Mouse (Mus musculus) heart, adult 2 months (tissue): ENCODE data around the gene Nrbf2. TPM values are rescaled to one million over a fixed set of nuclear protein-coding genes. Genes with fewer than 3 reads are reported as not detected.

Source experiments
- DNase-seq, 2 experiments: peaks; one replicate each; pipeline ENCODE4 v3.0.0; 2021
- H3K27ac ChIP-seq: fragments of 200-600 bp; 2 replicates; pipeline ENCODE4 v1.8.1; 2022
- H3K27me3 ChIP-seq: fragments of 200-500 bp; 2 replicates; pipeline ENCODE4 v1.6.1; 2012; ENCODE audit warnings: mild to moderate bottlenecking, low read length, inconsistent platforms, mixed read lengths; ENCODE audit not compliant: control insufficient read depth, insufficient read depth
- H3K36me3 ChIP-seq: fragments of 200-500 bp; 2 replicates; pipeline ENCODE4 v1.6.1; 2012; ENCODE audit warnings: low read length, inconsistent platforms; ENCODE audit not compliant: control insufficient read depth, insufficient read depth
- H3K4me1 ChIP-seq: fragments of 200-500 bp; 2 replicates; pipeline ENCODE4 v1.6.1; 2011; ENCODE audit warnings: low read length; ENCODE audit not compliant: control insufficient read depth, insufficient read depth
- H3K4me3 ChIP-seq: fragments of 200-600 bp; 2 replicates; pipeline ENCODE4 v1.8.1; 2022
- H3K79me2 ChIP-seq: fragments of 200-500 bp; replicated peaks from 2 replicates; pipeline ENCODE4 v1.6.1; 2012; ENCODE audit warnings: mild to moderate bottlenecking, inconsistent platforms, low read length, moderate library complexity, mixed read lengths; ENCODE audit not compliant: control insufficient read depth, insufficient read depth
- H3K9ac ChIP-seq: fragments of 200-500 bp; 2 replicates; pipeline ENCODE4 v1.6.1; 2012; ENCODE audit warnings: low read depth, mild to moderate bottlenecking, control low read depth, inconsistent platforms, low read length, mixed read lengths
- CTCF ChIP-seq: fragments of 200-600 bp; IDR thresholded peaks from 2 replicates; pipeline ENCODE4 v1.8.1; 2022; ENCODE audit warnings: antibody characterized with exemption, mild to moderate bottlenecking, moderate library complexity
- EP300 ChIP-seq: fragments of 200-500 bp; IDR thresholded peaks from 2 replicates; pipeline ENCODE4 v1.6.1; 2011; ENCODE audit warnings: low read depth, low read length, control low read depth; ENCODE audit not compliant: insufficient read depth
- POLR2A ChIP-seq: fragments of 200-500 bp; IDR thresholded peaks from 2 replicates; pipeline ENCODE4 v1.6.1; 2011; ENCODE audit warnings: mild to moderate bottlenecking, low read depth, low read length, control low read depth; ENCODE audit not compliant: insufficient read depth
- WGBS: fragments of 180-500 bp; shearing (Covaris S2); methylation state at CpG from one replicate; pipeline ENCODE4 v1.1.7; 2018; 5-methylcytosine and 5-hydroxymethylcytosine counted together
- intact Hi-C: fragments of 180-260 bp; cut with DNase I; formaldehyde crosslinking; loops from one replicate; pipeline ENCODE4 v1.15.1; 2025
- polyA plus RNA-seq: library from polyadenylated mRNA; depleted of rRNA; stranded (reverse); fragments of >200 nt; gene quantifications from 2 replicates; pipeline ENCODE4 v1.2.3, GENCODE M21; 2012
- total RNA-seq, 2 experiments: library from RNA; stranded (reverse); gene quantifications; 2 replicates each; pipeline ENCODE4 v1.2.3; 2021

Nrbf2 gene
- total and polyA plus RNA-seq, 3 experiments: 3.7 to 8.7 (median 5.4) TPM

DNA sequence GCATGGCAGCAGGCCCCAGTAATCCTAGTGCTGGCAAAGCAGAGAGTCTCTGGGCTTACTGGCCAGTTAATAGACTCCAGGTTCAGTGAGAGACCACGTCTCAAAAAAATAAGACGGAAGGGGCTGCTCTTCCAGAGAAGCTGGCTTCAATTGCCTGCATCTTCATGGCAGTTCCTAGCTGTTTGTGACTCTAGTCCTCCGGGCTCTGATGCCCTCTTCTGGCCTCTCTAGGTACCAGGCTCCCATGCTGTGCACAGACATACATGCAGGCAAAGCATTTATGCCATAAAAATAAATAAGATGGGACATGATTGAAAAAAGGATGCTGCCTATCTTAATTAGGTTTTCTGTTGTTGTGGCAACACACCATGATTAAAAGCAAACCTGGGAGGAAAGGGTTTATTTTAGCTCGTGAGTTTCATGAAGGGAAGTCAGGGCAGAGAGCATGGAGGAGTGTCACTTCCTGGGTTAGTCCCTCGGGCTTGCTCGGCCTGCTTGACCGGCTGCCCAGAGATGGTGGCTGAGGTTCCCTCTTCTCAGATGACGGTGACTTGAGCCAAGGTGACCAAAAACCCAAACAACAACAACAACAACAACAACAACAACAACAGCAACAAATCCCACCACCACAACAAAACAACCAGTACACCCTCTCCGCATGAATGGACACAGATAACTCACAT lies 26.3 kb upstream of the Nrbf2 start:
- Histone ChIP-seq H3K9ac (no peak overlapping the region), H3K4me3 (no peak overlapping the region), H3K79me2 (no peaks in the 10 kb centered on the region), H3K36me3 (no peaks in the 10 kb centered on the region), H3K27ac (no peak overlapping the region), H3K4me1 (peaks cover 2% of the 10 kb centered on the region), H3K27me3 (no peaks in the 10 kb centered on the region)
- intact Hi-C loops: loop anchor here (1.0 to 10.0 kb wide), 5 partner anchors 29 to 973 kb away; no protein-coding TSS in a partner anchor
- peak; percentile 96 for TF ChIP-seq CTCF
- peak; percentile 59; the same call in 1 of the 2 replicates for TF ChIP-seq EP300
- TF ChIP-seq POLR2A: no peak
- DNase-seq: peak; percentile 67 to 69
- 12% methylated on average over 9 of the region's 9 CpGs for WGBS

DNA sequence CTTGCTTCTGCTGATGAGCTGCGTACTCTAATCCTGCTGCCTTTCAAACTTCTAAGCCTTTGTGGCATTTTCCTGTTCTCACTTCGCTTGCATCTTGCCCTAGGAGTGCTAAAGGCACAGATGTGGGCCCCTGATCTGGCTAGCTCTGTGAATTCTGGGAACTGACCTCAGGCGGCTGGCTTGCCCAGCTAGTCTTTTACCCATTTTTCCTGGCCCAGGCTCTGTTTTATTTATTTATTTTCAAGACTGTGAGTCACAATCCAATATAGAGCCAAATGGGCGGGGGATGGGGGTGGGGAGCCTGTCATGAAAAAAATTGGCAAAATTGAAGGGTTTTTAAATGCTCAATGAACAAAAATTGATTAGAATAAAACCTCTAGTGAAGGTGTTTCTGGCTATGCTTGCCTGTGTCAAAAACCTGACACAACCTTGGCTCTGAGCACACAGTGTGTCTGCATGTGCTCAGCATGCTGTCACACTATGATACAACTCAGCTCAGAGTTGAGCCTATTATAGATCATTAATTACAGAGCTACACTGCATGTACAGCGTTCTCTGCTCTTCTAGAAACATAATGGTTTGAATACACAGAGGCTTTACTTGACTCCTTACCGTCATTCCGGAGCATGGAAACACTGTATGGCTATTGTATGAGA lies 24.5 kb upstream of the Nrbf2 start:
- Histone ChIP-seq H3K36me3 (no peaks in the 10 kb centered on the region), H3K9ac (no peak overlapping the region), H3K27ac (no peak overlapping the region), H3K27me3 (no peaks in the 10 kb centered on the region), H3K4me1 (peaks cover 2% of the 10 kb centered on the region), H3K79me2 (no peaks in the 10 kb centered on the region), H3K4me3 (no peak overlapping the region)
- intact Hi-C loops: loop anchor here (2.0 to 10.0 kb wide), 3 partner anchors 27 to 975 kb away; no protein-coding TSS in a partner anchor
- 89% methylated on average over 7 of the region's 7 CpGs for WGBS
- no peak for DNase-seq
- TF ChIP-seq EP300: no peak
- no peak for TF ChIP-seq CTCF
- TF ChIP-seq POLR2A: no peak

DNA sequence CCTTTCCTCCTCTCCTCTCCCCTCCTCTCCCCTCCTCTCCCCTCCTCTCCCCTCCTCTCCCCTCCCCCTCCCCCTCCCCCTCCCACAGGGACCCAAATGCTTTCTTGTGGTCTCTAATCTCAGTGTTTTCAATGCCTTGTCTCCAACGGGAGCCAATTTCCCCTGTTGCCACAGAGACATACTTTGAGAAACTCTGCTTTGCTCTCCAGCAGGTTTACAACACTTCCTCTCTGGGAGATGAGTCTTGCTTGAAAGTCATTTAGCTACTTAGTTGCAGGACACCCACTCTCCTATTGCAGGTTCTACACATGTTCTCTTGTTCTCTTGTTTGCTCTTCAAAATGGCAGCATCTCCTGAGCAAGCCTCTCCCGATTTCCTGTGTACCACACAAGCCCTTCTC lies 17.2 kb upstream of the Nrbf2 start:
- WGBS: 37% methylated on average over 2 of the region's 2 CpGs
- Histone ChIP-seq H3K36me3 (no peaks in the 10 kb centered on the region; the same call in 1 of the 2 replicates), H3K4me3 (no peak overlapping the region), H3K27ac (no peak overlapping the region), H3K79me2 (no peaks in the 10 kb centered on the region), H3K9ac (no peak overlapping the region), H3K27me3 (no peaks in the 10 kb centered on the region), H3K4me1 (peaks cover 1% of the 10 kb centered on the region; the same call in 1 of the 2 replicates)
- no peak for TF ChIP-seq EP300
- TF ChIP-seq POLR2A: no peak
- no peak for TF ChIP-seq CTCF
- DNase-seq: no peak
- intact Hi-C loops: no loop called here

DNA sequence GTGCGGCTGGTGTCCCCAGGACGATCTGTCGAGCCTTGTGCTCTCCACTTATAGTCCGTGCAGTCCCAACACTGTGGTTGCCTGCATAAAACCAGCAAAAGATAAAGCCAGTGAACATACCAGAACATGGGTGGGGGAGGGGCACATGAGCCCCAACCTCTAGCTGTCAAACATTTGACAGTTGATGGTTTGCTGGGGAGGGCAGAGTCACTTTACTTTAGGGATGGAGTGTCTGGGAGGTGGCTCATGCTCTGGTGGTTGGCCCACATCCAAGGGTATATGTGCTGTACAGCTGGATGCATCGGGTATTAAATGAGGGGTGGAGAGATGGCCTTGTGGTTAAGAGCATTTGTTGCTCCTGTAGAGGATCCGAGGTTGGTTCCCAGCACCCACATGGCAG lies 15.9 kb upstream of the Nrbf2 start:
- TF ChIP-seq POLR2A (no peak), EP300 (no peak), CTCF (no peak)
- H3K9ac ChIP-seq: no peak overlapping the region
- 90% methylated on average over 6 of the region's 6 CpGs for WGBS
- peaks cover 3% of the 10 kb centered on the region for H3K4me1 ChIP-seq
- no peaks in the 10 kb centered on the region for H3K79me2 ChIP-seq
- DNase-seq: no peak
- H3K27me3 ChIP-seq: no peaks in the 10 kb centered on the region
- H3K27ac ChIP-seq: no peak overlapping the region
- H3K4me3 ChIP-seq: no peak overlapping the region
- intact Hi-C loops: no loop called here
- no peaks in the 10 kb centered on the region; the same call in 1 of the 2 replicates for H3K36me3 ChIP-seq

DNA sequence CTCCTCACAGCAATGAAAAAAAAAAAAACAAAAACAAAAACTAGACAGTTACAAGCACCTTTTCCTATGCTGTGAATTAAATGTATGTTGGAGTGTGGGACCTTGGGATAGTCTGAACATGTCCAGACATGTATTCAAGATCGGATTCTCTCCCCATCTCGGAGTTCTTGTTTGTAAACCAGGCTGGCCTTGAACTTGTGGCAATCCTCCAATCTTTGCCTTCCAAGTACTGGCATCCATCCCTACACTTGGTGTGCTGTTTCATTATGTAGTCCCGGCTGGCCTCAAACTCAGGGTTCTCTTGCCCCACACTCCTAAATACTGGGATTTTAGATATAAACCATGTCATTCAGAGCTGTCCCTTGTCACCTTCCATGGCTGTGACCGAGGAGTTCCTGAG lies 14.2 kb upstream of the Nrbf2 start:
- 67% methylated on average over 4 of the region's 4 CpGs for WGBS
- Histone ChIP-seq H3K27me3 (no peaks in the 10 kb centered on the region), H3K9ac (no peak overlapping the region), H3K27ac (no peak overlapping the region), H3K36me3 (no peaks in the 10 kb centered on the region; the same call in 1 of the 2 replicates), H3K4me3 (no peak overlapping the region), H3K79me2 (no peaks in the 10 kb centered on the region), H3K4me1 (peaks cover 3% of the 10 kb centered on the region)
- TF ChIP-seq POLR2A: no peak
- no peak for TF ChIP-seq EP300
- no peak for TF ChIP-seq CTCF
- no peak for DNase-seq
- intact Hi-C loops: no loop called here

DNA sequence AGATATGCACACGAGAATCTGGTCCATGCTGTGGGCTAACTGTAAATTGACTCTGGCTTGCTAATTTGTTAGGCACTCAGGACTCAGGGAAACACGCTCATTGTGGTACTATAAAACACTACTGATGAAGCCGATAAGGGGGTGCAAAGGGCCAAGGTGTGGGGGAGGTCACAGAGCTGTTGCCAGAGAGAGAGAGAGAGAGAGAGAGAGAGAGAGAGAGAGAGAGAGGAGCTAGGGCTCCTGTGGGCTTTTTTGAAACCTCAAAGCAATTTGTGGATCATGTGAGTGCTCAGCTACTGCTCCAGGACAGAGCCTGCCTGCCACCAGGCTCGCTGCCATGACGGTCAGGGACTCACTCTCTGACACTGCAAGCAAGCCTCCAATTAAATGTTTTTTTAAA lies 13.8 kb upstream of the Nrbf2 start:
- peak in 1 of 2 experiments; percentile 34 for DNase-seq
- no peak overlapping the region for H3K9ac ChIP-seq
- H3K79me2 ChIP-seq: no peaks in the 10 kb centered on the region
- no peak overlapping the region for H3K27ac ChIP-seq
- no peak overlapping the region for H3K4me3 ChIP-seq
- intact Hi-C loops: no loop called here
- no peaks in the 10 kb centered on the region for H3K27me3 ChIP-seq
- 51% methylated on average over 5 of the region's 5 CpGs for WGBS
- no peak for TF ChIP-seq CTCF
- no peak for TF ChIP-seq EP300
- TF ChIP-seq POLR2A: no peak
- H3K4me1 ChIP-seq: peaks cover 3% of the 10 kb centered on the region
- H3K36me3 ChIP-seq: no peaks in the 10 kb centered on the region; the same call in 1 of the 2 replicates
